Mouse (Mus musculus) lung, postnatal 0 days (tissue): ENCODE data around the gene Mucl3. TPM values are rescaled to one million over a fixed set of nuclear protein-coding genes. Genes with fewer than 3 reads are reported as not detected.
A peak's percentile ranks its signal among the peaks of the same experiment; 100 is the strongest.

ENCODE experiments used
- ATAC-seq: fragments of 200-750 bp; cut with Nextera tagmentation; 2 replicates; pipeline ENCODE4 v1.8.0; 2017; ENCODE audit warnings: moderate library complexity
- DNase-seq: peaks from one replicate; pipeline ENCODE4 v3.0.0-alpha.2; 2016; ENCODE audit warnings: low spot score
- H3K27ac ChIP-seq: fragments of 300-500 bp; sonication (generic); 2 replicates; pipeline ENCODE4 v1.5.1; 2014; ENCODE audit warnings: antibody characterized with exemption, mild to moderate bottlenecking, low read length, mixed read lengths
- H3K27me3 ChIP-seq: fragments of 300-500 bp; sonication (generic); replicated peaks from 2 replicates; pipeline ENCODE4 v1.6.1; 2014; ENCODE audit warnings: low read length, mixed read lengths; ENCODE audit not compliant: insufficient read depth
- H3K36me3 ChIP-seq: fragments of 300-500 bp; sonication (generic); 2 replicates; pipeline ENCODE4 v1.6.1; 2014; ENCODE audit warnings: low read length, mixed read lengths; ENCODE audit not compliant: insufficient read depth
- H3K4me1 ChIP-seq: fragments of 300-500 bp; sonication (generic); 2 replicates; pipeline ENCODE4 v1.6.1; 2014; ENCODE audit warnings: antibody characterized with exemption, low read depth, low read length, mixed read lengths; ENCODE audit not compliant: insufficient read depth
- H3K4me2 ChIP-seq: fragments of 300-500 bp; sonication (generic); replicated peaks from 2 replicates; pipeline ENCODE4 v1.6.1; 2014; ENCODE audit warnings: low read depth, mild to moderate bottlenecking, low read length, moderate library complexity, mixed read lengths
- H3K4me3 ChIP-seq: fragments of 300-500 bp; sonication (generic); 2 replicates; pipeline ENCODE4 v1.5.1; 2014; ENCODE audit warnings: low read depth, low read length
- H3K9ac ChIP-seq: fragments of 300-500 bp; sonication (generic); replicated peaks from 2 replicates; pipeline ENCODE4 v1.6.1; 2014; ENCODE audit warnings: low read depth, mild to moderate bottlenecking
- H3K9me3 ChIP-seq: fragments of 300-500 bp; sonication (generic); 2 replicates; pipeline ENCODE4 v1.6.1; 2016; ENCODE audit warnings: low read length, mixed read lengths
- CTCF ChIP-seq: IDR thresholded peaks from 2 replicates; pipeline ENCODE4 v1.5.1; 2016; ENCODE audit warnings: antibody characterized with exemption, mild to moderate bottlenecking
- EP300 ChIP-seq: IDR thresholded peaks from 2 replicates; pipeline ENCODE4 v1.6.1; 2016; ENCODE audit warnings: antibody characterized with exemption, mild to moderate bottlenecking, control low read depth
- WGBS: fragments of 180-500 bp; shearing (Covaris S2); extraction: QIAGEN DNeasy Blood & Tissue Kit; methylation state at CpG from one replicate; pipeline ENCODE4 v1.1.7; 2014; 5-methylcytosine and 5-hydroxymethylcytosine counted together
- polyA plus RNA-seq: library from polyadenylated mRNA; unstranded; fragments of >200 nt; fragmentation: Nextera tagmentation; extraction: Ambion mirVana; gene quantifications from 2 replicates; pipeline ENCODE4 v1.2.1, GENCODE M21; 2015

Gene Mucl3
- polyA plus RNA-seq, 1 experiment from 2014 or later: 1.7 TPM

GRCm38 (mm10) chr17:35592131-35592530 is 51.4 kb downstream of the Mucl3 start:
- H3K4me2 ChIP-seq: no peak overlapping the region
- no peak overlapping the region for H3K27ac ChIP-seq
- no peak overlapping the region for H3K9ac ChIP-seq
- no peak for DNase-seq
- H3K4me3 ChIP-seq: no peak overlapping the region
- H3K27me3 ChIP-seq: no peaks in the 10 kb centered on the region
- H3K4me1 ChIP-seq: no peaks in the 10 kb centered on the region
- 50% methylated on average over 9 of the region's 9 CpGs for WGBS
- TF ChIP-seq CTCF (no peak), EP300 (no peak)
- no peak for ATAC-seq
- no peaks in the 10 kb centered on the region for H3K9me3 ChIP-seq
- no peaks in the 10 kb centered on the region for H3K36me3 ChIP-seq

DNA sequence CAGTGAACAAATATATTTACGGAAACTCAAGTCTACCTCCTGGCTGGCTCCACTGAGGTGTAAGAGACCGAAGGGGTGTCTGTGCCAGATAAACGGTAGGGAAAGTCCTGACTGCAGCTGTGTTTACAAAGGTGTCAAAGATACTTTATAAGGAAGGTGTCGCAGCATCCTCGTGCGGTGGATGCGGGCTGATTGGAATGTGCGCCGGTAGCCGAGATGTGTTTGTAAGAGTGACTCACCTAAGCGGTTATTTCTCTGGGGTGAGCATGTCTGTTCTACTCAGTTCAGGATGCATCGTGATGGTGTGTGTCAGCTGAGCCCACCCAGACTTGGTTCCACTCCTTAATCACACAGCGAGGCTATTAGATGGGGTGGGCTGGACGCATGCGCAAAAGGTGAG is 51.8 kb downstream of the Mucl3 start:
- no peak overlapping the region for H3K4me2 ChIP-seq
- H3K36me3 ChIP-seq: no peaks in the 10 kb centered on the region
- DNase-seq: no peak
- no peaks in the 10 kb centered on the region for H3K4me1 ChIP-seq
- H3K9me3 ChIP-seq: no peaks in the 10 kb centered on the region
- H3K4me3 ChIP-seq: no peak overlapping the region
- no peak overlapping the region for H3K9ac ChIP-seq
- H3K27ac ChIP-seq: no peak overlapping the region
- 66% methylated on average over 15 of the region's 15 CpGs for WGBS
- TF ChIP-seq EP300 (no peak), CTCF (no peak)
- no peaks in the 10 kb centered on the region for H3K27me3 ChIP-seq
- no peak for ATAC-seq

DNA sequence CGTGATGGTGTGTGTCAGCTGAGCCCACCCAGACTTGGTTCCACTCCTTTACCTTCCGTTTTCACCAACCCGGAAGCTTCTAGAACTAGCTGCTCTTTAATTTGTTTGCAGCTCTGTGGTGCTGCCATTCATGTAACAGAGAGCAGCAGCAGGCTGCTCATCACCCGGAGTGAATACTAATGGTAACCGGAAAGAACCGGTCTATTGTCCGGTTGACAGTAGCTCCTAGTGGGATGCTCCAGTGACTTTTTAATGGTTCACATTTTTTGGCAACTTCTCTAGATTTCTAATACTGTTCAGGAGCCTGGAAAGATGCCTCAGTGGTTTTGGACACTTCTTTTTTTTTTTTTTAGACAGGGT is 52.3 kb downstream of the Mucl3 start:
- Histone ChIP-seq H3K4me1 (no peaks in the 10 kb centered on the region), H3K27me3 (no peaks in the 10 kb centered on the region), H3K9ac (no peak overlapping the region), H3K4me2 (no peak overlapping the region), H3K27ac (no peak overlapping the region), H3K9me3 (no peaks in the 10 kb centered on the region), H3K36me3 (no peaks in the 10 kb centered on the region), H3K4me3 (no peak overlapping the region)
- DNase-seq (no peak), ATAC-seq (no peak)
- WGBS: 91% methylated on average over 7 of the region's 7 CpGs
- TF ChIP-seq EP300 (no peak), CTCF (no peak)

DNA sequence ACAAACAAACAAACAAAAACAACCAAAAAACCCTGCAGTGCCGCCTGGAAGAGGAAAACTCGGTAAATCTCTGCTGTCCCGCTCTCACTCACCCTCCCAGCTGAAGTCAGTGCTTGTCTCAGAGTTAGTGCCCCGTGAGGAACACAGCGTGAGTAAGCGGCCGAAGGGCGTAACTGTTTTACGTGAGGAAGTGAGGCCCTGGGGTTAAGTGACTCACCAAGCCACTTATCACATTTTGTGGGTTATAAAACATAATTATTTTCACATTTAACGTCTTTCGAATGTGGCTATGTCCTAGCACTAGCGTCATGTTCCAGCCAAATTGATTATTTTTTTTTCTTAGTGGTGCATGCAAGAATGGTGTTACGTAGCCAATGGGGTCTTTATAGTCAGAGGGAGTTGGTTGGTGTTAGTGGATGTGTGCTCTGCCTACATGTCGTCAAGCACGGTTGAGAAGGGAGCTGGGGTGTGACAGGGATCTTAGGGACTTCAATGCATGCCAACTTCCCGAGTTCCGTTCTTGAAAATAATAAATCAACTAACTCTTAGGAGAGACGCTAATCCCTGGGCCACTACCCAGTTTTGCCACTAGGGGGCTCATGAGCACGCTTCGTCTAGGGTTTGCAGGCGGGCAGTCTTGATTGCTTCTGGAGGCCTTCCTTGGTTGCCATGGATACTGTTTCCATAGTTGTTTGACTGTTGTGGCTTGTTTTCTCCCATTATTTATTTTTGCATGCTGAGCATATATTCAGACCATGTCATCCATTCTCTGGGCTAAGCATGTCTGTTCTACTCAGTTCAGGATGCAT is 52.9 kb downstream of the Mucl3 start:
- Histone ChIP-seq H3K9ac (no peak overlapping the region), H3K36me3 (no peaks in the 10 kb centered on the region), H3K4me3 (no peak overlapping the region), H3K4me2 (no peak overlapping the region), H3K9me3 (no peaks in the 10 kb centered on the region), H3K27me3 (no peaks in the 10 kb centered on the region), H3K27ac (no peak overlapping the region), H3K4me1 (no peaks in the 10 kb centered on the region)
- DNase-seq: peak; percentile 90
- TF ChIP-seq EP300: no peak
- TF ChIP-seq CTCF: peak; percentile 88
- WGBS: 40% methylated on average over 21 of the region's 21 CpGs
- ATAC-seq: peak; percentile 89

DNA sequence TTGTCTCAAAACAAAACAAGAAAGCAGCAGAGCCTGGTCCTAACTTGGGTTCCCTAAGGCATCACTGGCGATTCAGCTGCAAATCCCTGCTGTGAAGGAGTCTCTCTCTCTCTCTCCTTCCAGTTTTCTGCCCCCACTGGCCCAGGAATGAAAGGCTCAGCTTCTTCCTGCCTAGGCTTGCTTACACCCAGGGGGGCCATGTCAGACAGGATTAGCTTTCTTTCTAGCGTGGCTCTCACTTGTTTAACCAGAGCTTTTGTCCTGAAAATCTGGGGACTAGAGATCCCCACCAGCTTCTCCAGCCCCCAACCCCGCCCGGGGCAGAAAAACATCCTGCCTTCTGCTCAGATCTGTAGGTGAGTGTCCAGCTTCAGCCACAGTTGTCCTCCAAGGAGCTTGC is 55.1 kb downstream of the Mucl3 start:
- no peak for TF ChIP-seq EP300
- no peak for TF ChIP-seq CTCF
- no peaks in the 10 kb centered on the region for H3K9me3 ChIP-seq
- no peak overlapping the region for H3K4me3 ChIP-seq
- no peak overlapping the region for H3K27ac ChIP-seq
- no peaks in the 10 kb centered on the region for H3K4me1 ChIP-seq
- ATAC-seq: no peak
- H3K27me3 ChIP-seq: no peaks in the 10 kb centered on the region
- H3K9ac ChIP-seq: no peak overlapping the region
- 28% methylated on average over 4 of the region's 4 CpGs for WGBS
- no peak for DNase-seq
- H3K4me2 ChIP-seq: no peak overlapping the region
- H3K36me3 ChIP-seq: no peaks in the 10 kb centered on the region

DNA sequence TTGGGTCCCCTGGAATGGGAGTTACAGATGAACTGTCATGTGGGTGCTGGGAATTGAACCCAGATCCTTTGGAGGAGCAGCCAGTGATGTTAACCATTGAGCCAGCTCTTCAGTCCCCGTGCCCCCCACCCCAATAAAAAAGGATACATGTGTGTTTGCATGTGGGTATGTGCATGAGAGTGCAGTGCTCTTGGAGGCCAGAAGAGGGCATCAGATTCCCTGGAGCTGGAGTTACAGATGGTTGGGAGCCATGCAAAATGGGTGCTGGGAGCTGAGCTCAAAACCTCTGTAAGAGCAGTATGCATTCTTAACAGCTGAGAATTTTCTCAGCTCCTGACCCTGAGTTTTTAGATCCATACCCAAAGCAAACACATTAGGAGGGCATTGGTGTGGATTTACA is 56.2 kb downstream of the Mucl3 start:
- no peaks in the 10 kb centered on the region for H3K4me1 ChIP-seq
- no peaks in the 10 kb centered on the region for H3K36me3 ChIP-seq
- H3K4me2 ChIP-seq: no peak overlapping the region
- TF ChIP-seq EP300 (no peak), CTCF (0 out of 2 replicates have a peak, but pooled peaks have one; percentile 19)
- WGBS: 82% methylated on average over 1 of the region's 1 CpGs
- ATAC-seq (no peak), DNase-seq (no peak)
- no peak overlapping the region for H3K9ac ChIP-seq
- H3K4me3 ChIP-seq: no peak overlapping the region
- H3K27ac ChIP-seq: no peak overlapping the region
- H3K9me3 ChIP-seq: no peaks in the 10 kb centered on the region
- H3K27me3 ChIP-seq: no peaks in the 10 kb centered on the region

Other genes with a start within 250 kb of the Mucl3 start
- gene H2-Q6, start 218.8 kb downstream of the Mucl3 start, polyA plus RNA-seq: 0.74 and 0.86 TPM in 2 replicates
- 3.1 and 4.0 TPM in 2 replicates for gene H2-Q7, start 204.5 kb downstream of the Mucl3 start, polyA plus RNA-seq
- gene H2-Q10, start 173.6 kb downstream of the Mucl3 start, polyA plus RNA-seq: 1.5 and 2.0 TPM in 2 replicates
- gene Pou5f1, start 137.7 kb downstream of the Mucl3 start, polyA plus RNA-seq: 0.13 TPM in 1 of 2 replicates, not detected in the other
- 14.2 and 17.4 TPM in 2 replicates for gene Tcf19, start 126.9 kb downstream of the Mucl3 start, polyA plus RNA-seq
- 5.1 and 5.9 TPM in 2 replicates for gene Cchcr1, start 126.6 kb downstream of the Mucl3 start, polyA plus RNA-seq
- not detected in 2 replicates for gene Psors1c2, start 110.5 kb downstream of the Mucl3 start, polyA plus RNA-seq
- gene Cdsn, start 91.6 kb downstream of the Mucl3 start, polyA plus RNA-seq: 0.04 TPM in 1 of 2 replicates, not detected in the other
- not detected in 2 replicates for gene 2300002M23Rik, start 76.2 kb downstream of the Mucl3 start, polyA plus RNA-seq
- gene Sfta2, start 42.1 kb downstream of the Mucl3 start, polyA plus RNA-seq: 483 and 564 TPM in 2 replicates
- not detected in 2 replicates for gene Gm9573, start 17.1 kb downstream of the Mucl3 start, polyA plus RNA-seq
- gene Vars2, start 23.9 kb upstream of the Mucl3 start, polyA plus RNA-seq: 11.4 and 15.2 TPM in 2 replicates
- 19.2 and 21.4 TPM in 2 replicates for gene Gtf2h4, start 30.0 kb upstream of the Mucl3 start, polyA plus RNA-seq
- 64.2 and 79.3 TPM in 2 replicates for gene Ddr1, start 60.9 kb upstream of the Mucl3 start, polyA plus RNA-seq
- gene Ier3, start 178.0 kb upstream of the Mucl3 start, polyA plus RNA-seq: 205 and 234 TPM in 2 replicates
- 106 and 117 TPM in 2 replicates for gene Flot1, start 179.5 kb upstream of the Mucl3 start, polyA plus RNA-seq
- gene Tubb5, start 194.6 kb upstream of the Mucl3 start, polyA plus RNA-seq: 292 and 298 TPM in 2 replicates
- gene Mdc1, start 197.8 kb upstream of the Mucl3 start, polyA plus RNA-seq: 2.8 and 3.1 TPM in 2 replicates
- 21.4 and 22.9 TPM in 2 replicates for gene Nrm, start 217.6 kb upstream of the Mucl3 start, polyA plus RNA-seq
- 23.4 and 25.4 TPM in 2 replicates for gene Ppp1r18, start 221.9 kb upstream of the Mucl3 start, polyA plus RNA-seq
- 22.3 and 25.8 TPM in 2 replicates for gene Dhx16, start 236.1 kb upstream of the Mucl3 start, polyA plus RNA-seq